Mouse (Mus musculus): Measurements from ENCODE around the gene Tbc1d22a. TPM values are rescaled to one million over a fixed set of nuclear protein-coding genes. Genes with fewer than 3 reads are reported as not detected.

The Tbc1d22a gene
- polyA plus RNA-seq, 2 experiments, result 8.7 to 15.5 TPM

GRCm38 (mm10) chr15:86434241-86434640 is 220.0 kb downstream of the Tbc1d22a start:
- no peak for ATAC-seq (ENCODE audit: low FRiP score, low read depth)
- H3K9me3 ChIP-seq (ENCODE audit: control insufficient read depth, low read length), result no peaks in the 10 kb centered on the region

GRCm38 (mm10) chr15:86437346-86437745 is 223.1 kb downstream of the Tbc1d22a start:
- TF ChIP-seq POLR2A (IDR thresholded peaks at IDR 0.05; ENCODE audit: borderline replicate concordance, extremely low read depth, insufficient read depth, insufficient read length), result no peak
- H3K36me3 ChIP-seq (ENCODE audit: control insufficient read depth, insufficient read depth, low read length), result no peaks in the 10 kb centered on the region
- DNase-seq (ENCODE audit: low spot score) (no peak), ATAC-seq (ENCODE audit: low FRiP score, low read depth) (no peak)
- H3K9ac ChIP-seq (ENCODE audit: low read depth, low read length, severe bottlenecking), result no peak overlapping the region
- H3K4me1 ChIP-seq (ENCODE audit: control insufficient read depth, insufficient read depth, low read length), result no peaks in the 10 kb centered on the region
- no peak overlapping the region for H3K4me2 ChIP-seq (replicated peaks; ENCODE audit: low read depth, low read length, severe bottlenecking)
- no peaks in the 10 kb centered on the region for H3K27me3 ChIP-seq (ENCODE audit: control insufficient read depth, insufficient read depth, low read length)
- WGBS, result 76% methylated on average over 2 of the region's 2 CpGs
- H3K9me3 ChIP-seq (ENCODE audit: control insufficient read depth, low read length), result no peaks in the 10 kb centered on the region
- H3K4me3 ChIP-seq (replicated peaks; ENCODE audit: low read length), result no peak overlapping the region
- H3K27ac ChIP-seq (replicated peaks; ENCODE audit: low read depth, low read length), result no peak overlapping the region

More at GRCm38 (mm10) chr15:86434241-86434640, 220.0 kb downstream of the Tbc1d22a start:
- Histone ChIP-seq H3K9ac (ENCODE audit: low read depth, low read length, severe bottlenecking) (no peak overlapping the region), H3K27ac (replicated peaks; ENCODE audit: low read depth, low read length) (no peak overlapping the region), H3K4me3 (replicated peaks; ENCODE audit: low read length) (no peak overlapping the region), H3K27me3 (ENCODE audit: control insufficient read depth, insufficient read depth, low read length) (no peaks in the 10 kb centered on the region), H3K36me3 (ENCODE audit: control insufficient read depth, insufficient read depth, low read length) (no peaks in the 10 kb centered on the region), H3K4me2 (replicated peaks; ENCODE audit: low read depth, low read length, severe bottlenecking) (no peak overlapping the region), H3K4me1 (ENCODE audit: control insufficient read depth, insufficient read depth, low read length) (peaks cover 5% of the 10 kb centered on the region)
- TF ChIP-seq POLR2A (IDR thresholded peaks at IDR 0.05; ENCODE audit: borderline replicate concordance, extremely low read depth, insufficient read depth, insufficient read length), result no peak
- DNase-seq (ENCODE audit: low spot score), result no peak
- WGBS, result 90% methylated on average over 3 of the region's 3 CpGs

GRCm38 (mm10) chr15:86439015-86439796 is 224.9 kb downstream of the Tbc1d22a start:
- no peak for TF ChIP-seq POLR2A (IDR thresholded peaks at IDR 0.05; ENCODE audit: borderline replicate concordance, extremely low read depth, insufficient read depth, insufficient read length)
- 93% methylated on average over 15 of the region's 15 CpGs for WGBS
- no peak overlapping the region for H3K9ac ChIP-seq (ENCODE audit: low read depth, low read length, severe bottlenecking)
- no peaks in the 10 kb centered on the region for H3K4me1 ChIP-seq (ENCODE audit: control insufficient read depth, insufficient read depth, low read length)
- H3K4me2 ChIP-seq (replicated peaks; ENCODE audit: low read depth, low read length, severe bottlenecking), result no peak overlapping the region
- no peaks in the 10 kb centered on the region for H3K9me3 ChIP-seq (ENCODE audit: control insufficient read depth, low read length)
- no peak overlapping the region for H3K4me3 ChIP-seq (replicated peaks; ENCODE audit: low read length)
- DNase-seq (ENCODE audit: low spot score) (no peak), ATAC-seq (ENCODE audit: low FRiP score, low read depth) (no peak)
- H3K36me3 ChIP-seq (ENCODE audit: control insufficient read depth, insufficient read depth, low read length), result no peaks in the 10 kb centered on the region
- H3K27me3 ChIP-seq (ENCODE audit: control insufficient read depth, insufficient read depth, low read length), result no peaks in the 10 kb centered on the region
- no peak overlapping the region for H3K27ac ChIP-seq (replicated peaks; ENCODE audit: low read depth, low read length)

GRCm38 (mm10) chr15:86444271-86444670 is 230.0 kb downstream of the Tbc1d22a start:
- Histone ChIP-seq H3K4me1 (ENCODE audit: control insufficient read depth, insufficient read depth, low read length) (no peaks in the 10 kb centered on the region), H3K4me2 (replicated peaks; ENCODE audit: low read depth, low read length, severe bottlenecking) (no peak overlapping the region), H3K27me3 (ENCODE audit: control insufficient read depth, insufficient read depth, low read length) (no peaks in the 10 kb centered on the region), H3K9ac (ENCODE audit: low read depth, low read length, severe bottlenecking) (no peak overlapping the region), H3K36me3 (ENCODE audit: control insufficient read depth, insufficient read depth, low read length) (no peaks in the 10 kb centered on the region), H3K27ac (replicated peaks; ENCODE audit: low read depth, low read length) (no peak overlapping the region), H3K4me3 (replicated peaks; ENCODE audit: low read length) (no peak overlapping the region), H3K9me3 (ENCODE audit: control insufficient read depth, low read length) (no peaks in the 10 kb centered on the region)
- ATAC-seq (ENCODE audit: low FRiP score, low read depth) (no peak), DNase-seq (ENCODE audit: low spot score) (no peak)
- no peak for TF ChIP-seq POLR2A (IDR thresholded peaks at IDR 0.05; ENCODE audit: borderline replicate concordance, extremely low read depth, insufficient read depth, insufficient read length)
- WGBS, result 87% methylated on average over 2 of the region's 2 CpGs

GRCm38 (mm10) chr15:86446064-86446463 is 231.8 kb downstream of the Tbc1d22a start:
- TF ChIP-seq POLR2A (IDR thresholded peaks at IDR 0.05; ENCODE audit: borderline replicate concordance, extremely low read depth, insufficient read depth, insufficient read length), result no peak
- H3K4me2 ChIP-seq (replicated peaks; ENCODE audit: low read depth, low read length, severe bottlenecking), result no peak overlapping the region
- no peak overlapping the region for H3K27ac ChIP-seq (replicated peaks; ENCODE audit: low read depth, low read length)
- H3K9me3 ChIP-seq (ENCODE audit: control insufficient read depth, low read length), result no peaks in the 10 kb centered on the region
- DNase-seq (ENCODE audit: low spot score) (no peak), ATAC-seq (ENCODE audit: low FRiP score, low read depth) (no peak)
- H3K4me3 ChIP-seq (replicated peaks; ENCODE audit: low read length), result no peak overlapping the region
- H3K9ac ChIP-seq (ENCODE audit: low read depth, low read length, severe bottlenecking), result no peak overlapping the region
- no peaks in the 10 kb centered on the region for H3K4me1 ChIP-seq (ENCODE audit: control insufficient read depth, insufficient read depth, low read length)
- H3K36me3 ChIP-seq (ENCODE audit: control insufficient read depth, insufficient read depth, low read length), result no peaks in the 10 kb centered on the region
- H3K27me3 ChIP-seq (ENCODE audit: control insufficient read depth, insufficient read depth, low read length), result no peaks in the 10 kb centered on the region
